Mouse (Mus musculus): ENCODE results near the gene Crlf3.

GRCm38 (mm10) chr11:80078831-80079230 lies 2.0 kb downstream of the Crlf3 start:
- TF ChIP-seq CTCF (conservative IDR thresholded peaks at IDR 0.05; ENCODE audit: low read length) (no peak), NANOG (IDR thresholded peaks at IDR 0.05; ENCODE audit: borderline replicate concordance, low read length) (no peak), POU5F1 (IDR thresholded peaks at IDR 0.05; ENCODE audit: borderline replicate concordance, low read length) (no peak)
